Mouse (Mus musculus) urinary bladder, postnatal 10 days (tissue): ENCODE data around the gene Ccn2.
"Not testable (repeated sequence)": the region's sequence is repeated elsewhere in the genome, so short reads cannot be mapped to it uniquely, and the experiment has no call there.

Experiments
- DNase-seq: peaks from one replicate; pipeline ENCODE4 v3.0.0; 2022; ENCODE audit warnings: low spot score

The Ccn2 gene

DNA sequence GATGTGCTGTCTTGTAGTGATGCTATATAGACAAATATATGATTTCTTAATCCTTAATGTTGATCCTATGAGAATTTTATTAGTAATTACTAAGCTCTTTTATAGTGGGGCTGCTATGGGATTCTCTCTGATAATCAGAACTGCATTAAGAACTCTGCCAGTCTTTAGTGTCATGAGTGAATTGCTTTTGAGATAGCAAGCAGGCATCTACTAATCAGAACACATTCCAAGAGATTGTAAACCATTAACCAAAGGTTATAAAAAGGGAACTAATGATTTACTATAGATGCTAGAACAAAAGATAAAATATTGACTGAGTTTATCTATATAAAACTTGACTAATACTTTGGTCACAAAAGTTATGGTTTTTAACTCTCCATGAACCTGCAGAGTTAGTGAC lies 8.5 kb downstream of the Ccn2 start:
- no peak for DNase-seq

DNA sequence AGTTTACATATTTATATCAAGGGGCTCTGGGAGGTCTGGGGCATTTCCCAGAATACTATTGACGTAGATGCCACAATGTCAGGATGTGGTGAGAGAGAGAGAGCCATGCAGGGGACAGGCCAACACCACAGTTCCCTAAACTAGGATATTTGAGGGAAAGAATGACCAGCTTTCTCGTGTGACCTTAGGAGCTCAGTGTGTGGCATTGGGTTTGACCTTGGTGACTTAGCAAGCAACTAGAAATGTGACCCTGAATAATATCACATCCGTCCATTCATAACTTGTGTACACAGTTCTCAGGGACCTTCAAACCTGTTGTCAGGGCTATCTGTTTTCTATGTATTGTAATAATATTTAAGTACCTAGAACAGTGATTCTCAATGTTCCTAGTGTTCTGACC lies 13.9 kb downstream of the Ccn2 start:
- no peak for DNase-seq

GRCm38 (mm10) chr10:24609766-24610165 lies 14.5 kb downstream of the Ccn2 start:
- DNase-seq, result no peak

- DNase-seq, result no peak
These were observed 19.5 kb downstream of the Ccn2 start for GRCm38 (mm10) chr10:24614726-24615125.

DNA sequence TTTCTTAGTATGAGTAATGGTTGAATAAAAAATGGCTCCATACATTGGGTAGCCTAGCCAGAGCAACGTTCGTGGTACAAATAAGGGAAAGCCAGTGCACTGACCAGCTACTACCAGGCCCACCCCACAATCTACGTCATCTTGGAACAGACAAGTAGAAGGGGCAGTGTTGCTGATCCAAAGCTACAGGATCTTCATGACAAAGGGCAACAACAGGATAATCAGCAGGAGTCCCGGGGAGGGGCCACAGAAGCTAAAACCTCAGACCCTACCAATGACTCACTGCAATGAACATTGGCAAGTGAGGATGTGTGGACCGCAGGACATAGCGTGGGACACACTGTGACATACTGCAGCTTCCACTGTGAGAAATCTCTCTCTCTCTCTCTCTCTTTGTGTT lies 20.6 kb downstream of the Ccn2 start:
- no peak for DNase-seq

DNA sequence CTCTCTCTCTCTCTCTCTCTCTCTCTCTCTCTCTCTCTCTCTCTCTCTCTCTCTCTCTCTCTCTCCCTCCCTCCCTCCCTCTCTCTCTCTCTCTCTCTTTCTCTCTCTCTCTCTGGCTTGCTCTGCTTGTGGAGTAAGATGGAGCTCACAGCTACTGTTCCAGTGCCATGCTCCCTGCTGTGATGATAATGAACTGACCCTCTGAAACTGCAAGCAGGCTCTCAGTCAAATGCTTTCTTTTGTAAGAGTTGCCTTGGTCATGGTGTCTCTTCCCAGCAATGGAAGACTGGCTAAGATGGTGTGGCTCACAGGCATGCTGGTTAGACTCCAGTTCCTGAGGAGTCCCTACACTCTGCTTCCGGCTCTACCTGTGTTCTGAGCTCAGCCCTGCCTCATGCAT lies 21.3 kb downstream of the Ccn2 start:
- not testable (repeated sequence) for DNase-seq

DNA sequence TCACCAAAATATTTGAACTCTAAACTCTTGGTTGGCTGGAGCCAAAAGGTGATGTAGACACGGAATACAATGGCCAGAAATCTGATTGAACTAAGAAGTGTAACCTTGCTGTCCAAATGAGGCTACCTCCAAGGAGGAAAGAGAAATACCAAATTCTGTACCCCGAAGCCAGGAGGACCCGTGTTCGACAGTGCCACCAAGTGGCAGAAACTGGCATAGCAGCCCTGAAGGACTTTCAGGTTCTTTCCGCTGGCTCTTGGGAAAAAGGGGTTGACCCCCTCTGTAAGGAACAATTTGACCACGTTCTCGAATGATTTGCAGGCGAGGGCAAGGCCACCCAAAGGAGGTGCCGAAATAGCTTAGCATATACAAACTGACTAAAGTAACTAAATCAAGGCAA lies 26.3 kb downstream of the Ccn2 start:
- DNase-seq, result no peak

DNA sequence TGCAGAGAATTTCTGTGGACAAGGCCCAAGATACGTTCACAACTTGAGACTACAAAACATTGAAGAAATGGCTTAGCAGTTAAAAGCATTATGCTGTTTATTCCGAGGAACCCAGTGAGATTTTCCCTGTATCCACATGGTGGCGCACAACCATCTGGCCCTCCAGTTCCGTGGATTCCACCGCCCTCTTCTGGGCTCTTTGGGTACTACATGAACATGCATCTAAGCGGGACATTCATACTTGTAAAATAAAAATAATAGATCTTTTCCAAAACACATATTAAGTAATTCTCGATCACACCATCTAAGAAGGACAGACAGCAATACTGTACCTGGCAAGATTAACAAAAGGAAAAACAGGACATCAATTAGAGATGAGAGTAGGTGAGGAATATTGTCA lies 27.3 kb downstream of the Ccn2 start:
- no peak for DNase-seq

GRCm38 (mm10) chr10:24625060-24625701 lies 29.9 kb downstream of the Ccn2 start:
- DNase-seq, result peak; percentile 61

- no peak for DNase-seq
These were observed 32.0 kb downstream of the Ccn2 start for GRCm38 (mm10) chr10:24627262-24627661.

DNA sequence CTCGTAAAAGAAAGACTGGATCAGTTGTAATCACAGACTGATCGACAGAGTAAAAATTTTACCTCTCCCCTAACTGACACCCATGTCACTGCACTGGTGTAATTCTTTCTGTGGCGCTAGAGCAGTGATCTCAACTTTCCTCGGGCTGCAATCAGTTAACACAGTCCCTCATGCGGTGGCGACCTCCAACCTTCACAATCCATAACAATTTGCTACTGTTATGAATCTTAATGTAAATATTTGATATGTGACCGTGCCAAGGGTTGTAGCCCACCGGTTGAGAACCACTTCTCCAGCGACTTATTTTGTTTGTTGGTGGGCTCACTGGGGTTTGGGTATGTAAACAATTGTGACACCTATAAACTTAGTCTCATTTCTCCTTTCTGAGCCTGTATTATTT lies 33.2 kb downstream of the Ccn2 start:
- DNase-seq, result no peak

DNA sequence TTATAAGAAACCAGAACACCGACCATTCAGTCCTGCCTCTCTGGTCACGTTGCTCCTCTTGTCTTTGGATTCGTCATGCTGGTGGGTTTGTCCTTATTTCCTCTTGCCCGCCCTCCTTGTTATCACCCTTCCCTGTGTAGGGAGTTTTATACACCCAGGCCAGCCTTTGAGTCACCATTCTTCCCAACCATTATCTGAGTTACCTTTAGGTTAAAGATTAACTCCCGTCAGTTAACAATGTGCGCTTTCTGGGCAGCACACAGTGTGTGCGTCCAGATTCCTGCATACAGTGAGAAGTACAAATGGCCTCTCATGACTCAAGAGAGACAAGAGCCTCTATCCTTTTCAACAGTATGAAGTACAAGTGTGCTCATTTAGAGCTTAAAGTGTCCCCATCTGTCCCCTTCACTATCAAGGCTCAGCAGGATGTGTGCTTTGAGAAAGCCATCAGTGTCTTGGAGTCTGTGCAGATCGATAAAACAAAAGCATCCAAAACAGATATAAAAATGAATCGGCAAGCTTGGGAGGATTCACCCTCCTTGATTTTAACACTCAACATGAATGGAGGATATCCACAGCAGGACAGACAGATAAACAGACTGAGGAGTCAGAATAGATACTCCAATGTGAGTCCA lies 34.0 kb downstream of the Ccn2 start:
- DNase-seq, result no peak

GRCm38 (mm10) chr10:24630469-24631081 lies 35.3 kb downstream of the Ccn2 start:
- peak; percentile 47 for DNase-seq

DNA sequence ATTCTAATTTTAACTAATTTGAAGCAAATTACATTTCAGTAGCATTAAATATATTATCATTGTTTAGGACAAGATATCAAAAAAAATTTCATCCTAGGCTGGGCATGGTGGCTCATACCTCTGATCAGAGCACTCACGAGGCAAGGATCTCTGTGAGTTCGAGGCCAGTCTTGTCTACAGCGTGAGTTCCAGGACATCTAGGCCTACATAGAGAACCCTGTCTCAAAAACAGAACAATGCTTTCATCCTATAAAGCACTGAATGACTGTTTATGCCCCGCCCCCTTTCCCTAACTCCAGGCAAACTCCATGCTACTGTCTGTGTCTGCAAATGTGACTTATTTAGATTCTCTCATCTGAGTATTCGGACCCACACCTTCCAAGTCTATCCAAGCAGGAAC lies 35.9 kb downstream of the Ccn2 start:
- no peak for DNase-seq

- DNase-seq, result no peak
These were observed 39.0 kb downstream of the Ccn2 start for GRCm38 (mm10) chr10:24634288-24634687.

DNA sequence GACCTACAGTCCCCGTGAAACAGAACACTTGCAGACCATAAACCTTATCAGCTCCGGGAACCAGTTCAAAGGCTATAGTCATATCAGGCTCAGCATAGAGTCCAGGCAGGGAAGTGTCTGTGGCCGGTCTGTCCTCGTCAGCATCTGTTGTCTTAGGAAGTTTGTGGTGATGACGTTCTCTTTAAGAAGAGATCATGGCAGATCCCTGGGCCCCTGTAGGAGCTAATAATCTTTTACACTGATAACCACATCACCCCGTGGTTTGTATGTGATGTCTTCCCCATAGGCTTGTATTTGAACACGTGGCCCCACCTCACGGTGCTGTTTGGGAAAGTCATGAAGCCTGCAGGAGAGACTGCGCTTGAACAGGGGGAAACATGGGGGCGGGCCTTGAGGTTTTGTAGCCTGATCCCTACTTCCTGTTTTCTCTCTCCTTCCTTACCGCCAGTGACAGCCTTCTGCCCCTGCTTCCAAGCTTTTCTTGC lies 40.1 kb downstream of the Ccn2 start:
- no peak for DNase-seq

GRCm38 (mm10) chr10:24635884-24636283 lies 40.6 kb downstream of the Ccn2 start:
- DNase-seq, result no peak

DNA sequence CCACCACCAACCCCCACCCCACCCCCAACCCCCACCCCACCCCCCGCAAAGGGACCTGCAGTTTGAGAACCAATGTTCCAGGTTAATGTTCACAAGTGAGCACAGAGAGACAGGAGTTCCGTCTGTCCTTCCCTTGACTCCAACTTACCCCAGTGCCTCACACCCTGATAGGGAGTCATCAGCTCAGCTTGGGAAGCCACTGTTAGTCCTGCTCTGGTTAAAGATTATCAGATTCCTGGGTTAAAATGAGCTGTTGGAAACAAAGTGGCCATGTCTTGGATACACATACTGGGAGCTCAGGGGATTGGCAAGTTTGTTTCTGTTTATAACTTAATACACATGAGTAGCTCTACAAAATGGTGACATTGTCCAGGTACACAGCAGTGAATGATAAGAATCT lies 41.7 kb downstream of the Ccn2 start:
- no peak for DNase-seq

DNA sequence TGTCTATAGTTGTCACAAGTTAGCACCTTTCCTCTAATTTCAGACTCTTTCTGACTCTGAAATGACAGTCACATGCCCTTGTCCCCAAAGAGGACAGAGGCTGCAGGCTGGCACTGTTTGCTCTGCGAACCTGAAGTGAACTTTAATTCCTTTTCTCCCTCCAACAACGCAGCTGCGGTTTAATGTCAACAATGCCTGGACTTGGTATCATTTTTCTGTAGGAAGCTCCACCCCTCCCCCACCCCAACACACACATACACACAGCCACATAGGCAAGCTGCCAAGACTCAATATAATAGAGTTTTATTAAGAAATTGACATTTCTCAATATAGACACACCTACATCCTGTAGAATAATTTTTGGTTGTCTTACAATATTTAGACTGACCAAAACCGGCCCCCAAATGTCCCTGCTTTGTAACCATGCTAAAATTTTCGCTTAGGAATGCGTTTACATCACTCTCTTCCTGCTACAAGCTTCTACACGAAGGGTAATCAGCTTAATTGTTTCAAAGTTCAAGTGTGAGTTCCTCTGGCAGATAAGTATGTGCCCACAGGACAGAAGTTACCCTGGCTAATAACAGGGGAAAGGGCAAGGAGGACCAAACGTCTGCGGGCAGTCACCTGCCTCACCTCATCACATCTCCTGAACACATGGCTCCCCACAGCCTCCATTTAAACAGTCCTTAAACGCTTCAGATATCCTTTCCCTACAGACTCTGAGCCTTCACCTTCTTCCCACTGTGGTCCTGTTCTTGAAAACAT lies 43.2 kb downstream of the Ccn2 start:
- no peak for DNase-seq

GRCm38 (mm10) chr10:24639596-24639995 lies 44.4 kb downstream of the Ccn2 start:
- DNase-seq, result no peak

- DNase-seq, result no peak
These were observed 45.1 kb downstream of the Ccn2 start for GRCm38 (mm10) chr10:24640186-24640875.
